Mouse (Mus musculus) heart, embryonic 15.5 days (tissue): ENCODE results near the gene Gm49425. TPM values are rescaled to one million over a fixed set of nuclear protein-coding genes. Genes with fewer than 3 reads are reported as not detected.

ENCODE experiments used
- ATAC-seq: fragments of 200-750 bp; cut with Nextera tagmentation; replicated peaks from 2 replicates; pipeline ENCODE4 v1.8.0; 2017; ENCODE audit warnings: low read depth, moderate TSS enrichment; ENCODE audit not compliant: insufficient number of reproducible peaks, insufficient read depth, low FRiP score
- H3K27ac ChIP-seq: fragments of 300-500 bp; sonication (generic); 2 replicates; pipeline ENCODE4 v1.5.1; 2015; ENCODE audit warnings: mild to moderate bottlenecking, inconsistent platforms
- H3K27me3 ChIP-seq: fragments of 300-500 bp; sonication (generic); 2 replicates; pipeline ENCODE4 v1.6.1; 2015; ENCODE audit warnings: inconsistent platforms
- H3K36me3 ChIP-seq: fragments of 300-500 bp; sonication (generic); 2 replicates; pipeline ENCODE4 v1.6.1; 2015; ENCODE audit warnings: mild to moderate bottlenecking, inconsistent platforms
- H3K4me1 ChIP-seq: fragments of 300-500 bp; sonication (generic); replicated peaks from 2 replicates; pipeline ENCODE4 v1.6.1; 2015; ENCODE audit warnings: inconsistent platforms
- H3K4me2 ChIP-seq: fragments of 300-500 bp; sonication (generic); 2 replicates; pipeline ENCODE4 v1.6.1; 2015; ENCODE audit warnings: inconsistent platforms, mild to moderate bottlenecking, moderate library complexity
- H3K4me3 ChIP-seq: fragments of 300-500 bp; sonication (generic); 2 replicates; pipeline ENCODE4 v1.5.1; 2015; ENCODE audit warnings: mild to moderate bottlenecking, inconsistent platforms
- H3K9ac ChIP-seq: fragments of 300-500 bp; sonication (generic); 2 replicates; pipeline ENCODE4 v1.6.1; 2015; ENCODE audit warnings: mild to moderate bottlenecking, inconsistent platforms
- H3K9me3 ChIP-seq: fragments of 300-500 bp; sonication (generic); replicated peaks from 2 replicates; pipeline ENCODE4 v1.6.1; 2016; ENCODE audit warnings: inconsistent platforms
- WGBS: fragments of 180-500 bp; shearing (Covaris S2); methylation state at CpG from one replicate; pipeline ENCODE4 v1.1.7; 2015; ENCODE audit warnings: mixed read lengths; 5-methylcytosine and 5-hydroxymethylcytosine counted together
- polyA plus RNA-seq: library from polyadenylated mRNA; unstranded; fragments of >200 nt; fragmentation: Nextera tagmentation; extraction: Ambion mirVana; gene quantifications from 2 replicates; pipeline ENCODE4 v1.2.1, GENCODE M21; 2015

The Gm49425 gene
- polyA plus RNA-seq, 1 experiment from 2014 or later: not detected

DNA sequence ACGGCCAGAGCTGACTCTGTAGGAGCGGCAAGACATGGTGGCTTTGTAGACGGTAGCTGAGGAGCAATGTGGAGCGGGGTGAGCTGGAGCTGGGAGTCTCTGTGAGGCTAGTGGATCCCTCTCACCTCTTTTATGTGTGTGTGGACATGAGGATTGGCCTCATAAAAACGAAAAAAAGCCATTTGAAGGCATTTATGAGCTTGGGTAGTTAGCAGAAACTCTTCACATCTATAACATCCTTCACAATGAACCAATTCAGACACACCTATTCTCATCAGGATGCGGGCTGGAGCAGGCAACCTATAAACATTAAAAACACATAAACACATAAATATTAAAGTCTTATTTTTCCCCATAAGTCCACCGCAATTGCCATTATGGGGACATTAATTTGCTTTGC lies 15.7 kb upstream of the Gm49425 start, which contains the start of gene Krt84:
Gene Krt84, minus strand, starts transcription at position 101 of the 400 bp plus-strand sequence.
- no peak for ATAC-seq
- H3K9me3 ChIP-seq: no peaks in the 10 kb centered on the region
- no peak within 1 kb of the TSS for H3K27ac ChIP-seq
- H3K27me3 ChIP-seq: peaks cover 18% of the 10 kb centered on the region; the same call in 1 of the 2 replicates
- H3K4me1 ChIP-seq: no peaks in the 10 kb centered on the region
- 76% methylated on average over 7 of the region's 7 CpGs for WGBS
- H3K4me2 ChIP-seq: no peak within 1 kb of the TSS
- H3K36me3 ChIP-seq: no peaks in the 10 kb centered on the region
- no peak within 1 kb of the TSS for H3K9ac ChIP-seq
- H3K4me3 ChIP-seq: no peak within 1 kb of the TSS

- 63% methylated on average over 4 of the region's 4 CpGs for WGBS
- Histone ChIP-seq H3K9me3 (no peaks in the 10 kb centered on the region), H3K9ac (no peak overlapping the region), H3K4me1 (no peaks in the 10 kb centered on the region), H3K27ac (no peak overlapping the region), H3K27me3 (peaks cover 39% of the 10 kb centered on the region), H3K4me3 (no peak overlapping the region), H3K4me2 (no peak overlapping the region), H3K36me3 (no peaks in the 10 kb centered on the region)
- ATAC-seq: no peak
Observed at GRCm38 (mm10) chr15:101522556-101523232, 5.6 kb upstream of the Gm49425 start.

DNA sequence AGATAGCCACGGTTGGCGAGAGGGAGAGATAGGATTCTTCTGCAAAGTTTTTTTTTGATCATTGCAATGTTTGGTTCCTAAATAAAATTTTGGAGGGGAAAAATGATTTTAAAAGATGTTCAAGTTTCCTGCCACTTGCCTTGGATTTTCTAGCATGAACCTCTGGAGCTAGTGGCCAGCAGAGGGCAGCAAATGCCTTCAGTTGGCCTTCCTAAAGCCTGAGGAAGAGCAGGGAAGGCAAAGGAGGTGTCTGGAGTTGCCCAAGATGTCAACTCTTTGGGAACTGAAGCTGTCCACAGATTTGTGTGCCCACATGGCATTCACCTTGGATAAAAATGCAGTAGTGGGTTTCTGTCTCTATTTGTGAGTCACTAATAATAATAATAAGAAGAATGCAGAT lies 2.7 kb upstream of the Gm49425 start:
- peaks cover 22% of the 10 kb centered on the region for H3K27me3 ChIP-seq
- WGBS: 10% methylated on average over 2 of the region's 2 CpGs
- no peaks in the 10 kb centered on the region for H3K36me3 ChIP-seq
- no peak overlapping the region for H3K27ac ChIP-seq
- H3K4me3 ChIP-seq: no peak overlapping the region
- ATAC-seq: no peak
- H3K4me2 ChIP-seq: no peak overlapping the region
- no peak overlapping the region for H3K9ac ChIP-seq
- no peaks in the 10 kb centered on the region for H3K4me1 ChIP-seq
- H3K9me3 ChIP-seq: no peaks in the 10 kb centered on the region

GRCm38 (mm10) chr15:101508247-101508646 lies 8.8 kb downstream of the Gm49425 start:
- H3K9me3 ChIP-seq: no peaks in the 10 kb centered on the region
- no peak overlapping the region for H3K4me2 ChIP-seq
- no peaks in the 10 kb centered on the region for H3K27me3 ChIP-seq
- H3K4me1 ChIP-seq: no peaks in the 10 kb centered on the region
- H3K36me3 ChIP-seq: no peaks in the 10 kb centered on the region
- ATAC-seq: no peak
- no peak overlapping the region for H3K4me3 ChIP-seq
- H3K27ac ChIP-seq: no peak overlapping the region
- 67% methylated on average over 9 of the region's 9 CpGs for WGBS
- H3K9ac ChIP-seq: no peak overlapping the region

GRCm38 (mm10) chr15:101506896-101507758 lies 9.9 kb downstream of the Gm49425 start:
- ATAC-seq: no peak
- Histone ChIP-seq H3K36me3 (no peaks in the 10 kb centered on the region), H3K27ac (no peak overlapping the region), H3K9ac (no peak overlapping the region), H3K4me1 (no peaks in the 10 kb centered on the region), H3K9me3 (no peaks in the 10 kb centered on the region), H3K4me2 (no peak overlapping the region), H3K27me3 (0 out of 2 replicates have a peak, but pooled peaks cover 2% of the 10 kb centered on the region), H3K4me3 (no peak overlapping the region)
- WGBS: 44% methylated on average over 14 of the region's 14 CpGs

- ATAC-seq: no peak
- Histone ChIP-seq H3K4me2 (no peak overlapping the region), H3K9me3 (no peaks in the 10 kb centered on the region), H3K27ac (no peak overlapping the region), H3K36me3 (no peaks in the 10 kb centered on the region), H3K4me1 (peaks cover 7% of the 10 kb centered on the region), H3K9ac (no peak overlapping the region), H3K27me3 (0 out of 2 replicates have a peak, but pooled peaks cover 10% of the 10 kb centered on the region), H3K4me3 (no peak overlapping the region)
- 78% methylated on average over 2 of the region's 2 CpGs for WGBS
Observed at GRCm38 (mm10) chr15:101497181-101497580, 19.9 kb downstream of the Gm49425 start.

- WGBS: 80% methylated on average over 8 of the region's 8 CpGs
- Histone ChIP-seq H3K4me1 (peaks cover 7% of the 10 kb centered on the region), H3K9ac (no peak overlapping the region), H3K9me3 (no peaks in the 10 kb centered on the region), H3K4me2 (no peak overlapping the region), H3K27me3 (0 out of 2 replicates have a peak, but pooled peaks cover 3% of the 10 kb centered on the region), H3K27ac (no peak overlapping the region), H3K36me3 (no peaks in the 10 kb centered on the region), H3K4me3 (no peak overlapping the region)
- no peak for ATAC-seq
Observed at GRCm38 (mm10) chr15:101495266-101495665, 21.8 kb downstream of the Gm49425 start.

DNA sequence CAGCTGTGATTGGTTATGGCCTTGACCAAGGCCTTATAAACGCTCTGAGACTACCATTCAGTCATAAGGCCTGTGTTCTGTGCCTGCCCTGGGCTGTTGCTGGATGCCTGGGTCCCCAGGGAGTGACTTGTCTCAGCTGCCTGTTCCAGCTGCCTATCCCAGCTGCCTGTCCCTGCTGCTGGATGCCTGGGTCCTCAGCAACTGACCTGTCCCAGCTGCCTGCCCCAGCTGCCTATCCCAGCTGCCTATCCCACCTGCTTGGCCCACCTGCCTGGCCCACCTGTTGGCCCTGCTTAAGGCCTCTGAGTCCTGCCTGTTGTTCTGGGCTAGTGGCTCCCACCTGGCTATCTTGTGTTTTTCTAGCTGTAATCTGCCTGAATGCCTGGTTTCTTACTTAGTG lies 22.9 kb downstream of the Gm49425 start:
- Histone ChIP-seq H3K4me2 (no peak overlapping the region), H3K27me3 (0 out of 2 replicates have a peak, but pooled peaks cover 3% of the 10 kb centered on the region), H3K27ac (no peak overlapping the region), H3K4me1 (peaks cover 7% of the 10 kb centered on the region), H3K4me3 (no peak overlapping the region), H3K9ac (no peak overlapping the region), H3K9me3 (no peaks in the 10 kb centered on the region), H3K36me3 (no peaks in the 10 kb centered on the region)
- 64% methylated on average over 1 of the region's 1 CpGs for WGBS
- no peak for ATAC-seq

- WGBS: 88% methylated on average over 6 of the region's 6 CpGs
- Histone ChIP-seq H3K27me3 (0 out of 2 replicates have a peak, but pooled peaks cover 3% of the 10 kb centered on the region), H3K9me3 (no peaks in the 10 kb centered on the region)
Observed at GRCm38 (mm10) chr15:101493713-101494112, 23.3 kb downstream of the Gm49425 start.

DNA sequence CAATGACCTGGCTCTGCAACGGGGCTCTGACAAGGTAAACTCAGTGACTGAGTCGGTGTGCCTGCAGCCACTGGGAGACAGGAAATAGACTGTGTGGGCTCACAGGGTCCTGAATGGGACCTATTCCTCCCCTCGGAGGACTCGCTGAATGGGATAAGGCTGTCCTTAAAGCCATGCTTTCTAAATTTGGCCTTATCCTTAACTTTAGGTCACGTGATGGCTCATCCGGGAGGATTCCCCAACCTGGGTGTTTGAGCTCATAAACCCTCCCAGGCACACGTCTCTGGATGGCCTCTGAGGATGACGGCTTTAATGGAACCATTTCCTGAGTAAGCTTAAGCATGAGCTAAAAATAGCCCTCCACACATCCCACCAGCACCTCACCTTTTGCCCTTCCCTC lies 24.3 kb downstream of the Gm49425 start:
- ATAC-seq: no peak
- H3K4me3 ChIP-seq: no peak overlapping the region
- H3K36me3 ChIP-seq: no peaks in the 10 kb centered on the region
- no peaks in the 10 kb centered on the region for H3K9me3 ChIP-seq
- WGBS: 20% methylated on average over 8 of the region's 8 CpGs
- H3K4me1 ChIP-seq: peaks cover 7% of the 10 kb centered on the region
- 0 out of 2 replicates have a peak, but pooled peaks cover 3% of the 10 kb centered on the region for H3K27me3 ChIP-seq
- H3K4me2 ChIP-seq: no peak overlapping the region
- H3K27ac ChIP-seq: no peak overlapping the region
- no peak overlapping the region for H3K9ac ChIP-seq

More at GRCm38 (mm10) chr15:101493713-101494112, 23.3 kb downstream of the Gm49425 start:
- Histone ChIP-seq H3K27ac (no peak overlapping the region), H3K9ac (no peak overlapping the region), H3K4me1 (peaks cover 7% of the 10 kb centered on the region), H3K36me3 (no peaks in the 10 kb centered on the region), H3K4me2 (no peak overlapping the region), H3K4me3 (no peak overlapping the region)
- ATAC-seq: no peak

DNA sequence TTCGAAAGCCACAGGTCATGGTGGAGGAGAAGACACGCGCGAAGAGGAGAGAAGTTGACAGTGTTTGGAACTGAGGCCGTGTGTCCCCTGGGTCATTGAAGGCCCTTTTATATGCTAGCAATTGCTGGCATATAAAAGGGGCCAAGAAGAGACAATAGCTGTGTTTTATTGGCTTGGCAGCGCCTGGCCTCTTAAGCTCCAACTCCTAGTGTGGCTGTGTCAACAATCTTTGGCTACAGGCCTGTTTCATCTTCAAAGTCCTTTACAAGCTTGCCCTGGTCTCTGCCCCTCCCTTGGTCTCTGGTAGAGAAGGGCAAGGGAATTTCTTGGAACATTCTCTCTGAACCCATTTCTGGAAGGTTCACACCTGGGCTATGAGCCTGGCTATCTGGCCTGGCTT lies 25.6 kb downstream of the Gm49425 start, which contains the start of gene Krt83:
Gene Krt83, minus strand, starts transcription at position 82 of the 400 bp plus-strand sequence.
- ATAC-seq: no peak
- 77% methylated on average over 6 of the region's 6 CpGs for WGBS

More for the DNA sequence above, 25.6 kb downstream of the Gm49425 start, which contains the start of gene Krt83:
- no peak within 1 kb of the TSS for H3K9ac ChIP-seq
- no peak within 1 kb of the TSS for H3K27ac ChIP-seq
- H3K4me2 ChIP-seq: no peak within 1 kb of the TSS
- no peak within 1 kb of the TSS for H3K4me3 ChIP-seq
- H3K9me3 ChIP-seq: no peaks in the 10 kb centered on the region
- H3K4me1 ChIP-seq: peaks cover 7% of the 10 kb centered on the region
- H3K27me3 ChIP-seq: 0 out of 2 replicates have a peak, but pooled peaks cover 3% of the 10 kb centered on the region
- no peaks in the 10 kb centered on the region for H3K36me3 ChIP-seq
